Mouse (Mus musculus): ENCODE results near the gene Gm27021. TPM values are rescaled to one million over a fixed set of nuclear protein-coding genes. Genes with fewer than 3 reads are reported as not detected.

Gm27021 gene
- polyA plus RNA-seq (2012; rRNA removed): 5.9 TPM in 1 of 2 replicates, not detected in the other

GRCm38 (mm10) chr8:120667561-120668373 is at the start of gene Gm27021, which contains the start of gene Cox4i1:
TSS of gene Gm27021 (minus strand) at chr8:120668079.
TSS of gene Cox4i1 (plus strand) at chr8:120668222.

GRCm38 (mm10) chr8:120668374-120668905 is 561 bp upstream of the Gm27021 start, which contains the start of gene Emc8:
TSS of gene Emc8 (minus strand) at chr8:120668573.

GRCm38 (mm10) chr8:120647532-120647931 is 20.3 kb downstream of the Gm27021 start, which contains the start of gene 1190005I06Rik:
TSS of gene 1190005I06Rik (minus strand) at chr8:120647632.

GRCm38 (mm10) chr8:120588908-120589771 is 78.7 kb downstream of the Gm27021 start, which contains the start of gene Gins2:
TSS of gene Gins2 (minus strand) at chr8:120589304.

Other genes with a start within 250 kb of the Gm27021 start
- 8.4 and 9.8 TPM in 2 replicates for gene Gins2, start 78.8 kb downstream of the Gm27021 start, polyA plus RNA-seq (2012; rRNA removed)
- gene 1190005I06Rik, start 20.4 kb downstream of the Gm27021 start, polyA plus RNA-seq (2012; rRNA removed): 4.8 and 15.9 TPM in 2 replicates
- 478 and 558 TPM in 2 replicates for gene Cox4i1, start 143 bp upstream of the Gm27021 start, polyA plus RNA-seq (2012; rRNA removed)
- 43.9 and 57.1 TPM in 2 replicates for gene Emc8, start 494 bp upstream of the Gm27021 start, polyA plus RNA-seq (2012; rRNA removed)
- 4.8 and 7.8 TPM in 2 replicates for gene Irf8, start 68.3 kb upstream of the Gm27021 start, polyA plus RNA-seq (2012; rRNA removed)